ENCODE assay signal across 24 mouse cellular contexts in the genomic region with DNA sequence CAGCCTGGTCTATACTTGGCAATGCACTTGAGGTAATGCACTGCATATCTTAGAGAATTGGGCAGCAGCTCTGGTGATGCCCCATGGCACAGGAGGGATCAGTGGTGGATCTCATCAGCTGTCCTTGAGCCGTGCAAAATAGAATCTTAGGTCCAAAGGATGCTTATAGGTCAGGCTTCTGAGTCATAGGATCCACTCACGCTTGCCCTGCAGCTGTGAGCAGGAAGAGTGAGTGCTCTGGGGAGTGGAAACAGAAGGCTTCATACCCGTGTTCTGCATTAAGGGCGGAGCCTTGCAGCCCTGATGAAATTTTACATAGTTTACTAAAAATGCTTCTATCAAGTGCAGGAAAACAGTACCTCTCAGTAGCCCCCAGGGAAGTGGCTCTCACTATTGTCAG. TPM values are rescaled to one million over a fixed set of nuclear protein-coding genes. Genes with fewer than 3 reads are reported as not detected.
A peak's percentile ranks its signal among the peaks of the same experiment; 100 is the strongest.
DNase-seq lines count a peak whose midpoint lies in the region; ATAC-seq and TF ChIP-seq lines count a peak whose summit lies in the region.
"Had no signal": no experiment of that assay in that cellular context is flagged by ENCODE, and none has a peak within 500 bp of the region (broad histone marks: within the 10 kb centered on the region; RNA-seq: fewer than 3 reads in every experiment).

No protein-coding gene starts in this region.

- DNase-seq in frontal cortex, postnatal 10 days (ENCODE audit: low spot score in 2 of 2), result no peak
- DNase-seq in left cerebral cortex, adult 2 months (ENCODE audit: extremely low spot score in 1 of 2, low spot score in 2 of 2), result no peak
- no peak for DNase-seq in left cerebral cortex, adult 18-20 months (ENCODE audit: low spot score in 2 of 2)
- peak; percentile 71 for DNase-seq in 3T3-L1 (ENCODE audit: low read depth, low spot score)
- peak; percentile 60 for DNase-seq in brain, adult 2 months (ENCODE audit: low read depth, low spot score)
- no peak for DNase-seq in ovary, postnatal 36 days (ENCODE audit: low spot score)
- no peak for DNase-seq in right cerebral cortex, adult 2 months (ENCODE audit: low spot score in 2 of 2)
- DNase-seq: adrenal gland, adult 8-10 months; adrenal gland, postnatal 36 days; B cell, adult 2 months; cerebellum, adult 11 months; cerebellum, adult 9-10 months; cerebellum, postnatal 36 days; gastrocnemius, postnatal 36 days; heart, adult 18-20 months; heart, postnatal 14 days; kidney, adult 11 months had no signal

- no peak for TF ChIP-seq CTCF in left cerebral cortex, adult 2 months (IDR thresholded peaks at IDR 0.05)

- intact Hi-C loops in left cerebral cortex, adult 2 months (cut with DNase I), result no loop called here

- peak overlapping the region; percentile 69 for H3K27ac ChIP-seq in left cerebral cortex, adult 2 months
- H3K27ac ChIP-seq: forebrain, embryonic 15.5 days; heart, embryonic 10.5 days; hindbrain, postnatal 0 days had no signal

- H3K4me3 ChIP-seq in left cerebral cortex, adult 2 months, result no peak overlapping the region
- H3K4me3 ChIP-seq: forebrain, embryonic 15.5 days; heart, embryonic 10.5 days; hindbrain, embryonic 13.5 days had no signal

- ATAC-seq in frontal cortex, adult (ENCODE audit: low TSS enrichment), result 0 out of 2 replicates have a peak, but pooled peaks have one; percentile 3
- ATAC-seq: CD4-positive, CD25-positive, alpha-beta regulatory T cell, adult 4 months; forebrain, embryonic 15.5 days; hindbrain, postnatal 0 days had no signal

RNA-seq across cellular contexts. Expression of a gene that starts 45.5 kb away (rescaled TPM):
- 100 to 1,000 TPM; 679 to 734 TPM for total RNA-seq in left cerebral cortex, adult 2 months (2021)
- total RNA-seq in left cerebral cortex, adult 18-20 months (2021), result 100 to 1,000 TPM; 659 to 709 TPM
- total RNA-seq: hematopoietic stem cell, adult 5-6 weeks had no signal

Comparison
In these comparisons a context has a peak if more than half of its experiments do, and no peak if none do; other contexts are left out.
1. DNase-seq: peak in 3T3-L1 (single experiment) and brain, adult 2 months (single experiment); none in frontal cortex, postnatal 10 days (0 of 2), left cerebral cortex, adult 2 months (0 of 2), left cerebral cortex, adult 18-20 months (0 of 2), ovary, postnatal 36 days (single experiment) and right cerebral cortex, adult 2 months (0 of 2).